Mouse (Mus musculus) left cerebral cortex, postnatal 36 days (tissue): ENCODE results near the gene Lmf1. TPM values are rescaled to one million over a fixed set of nuclear protein-coding genes. Genes with fewer than 3 reads are reported as not detected.

Experiments
- DNase-seq, 2 experiments: peaks; one replicate each; pipeline ENCODE4 v3.0.0; 2021 to 2022; ENCODE audit warnings: low spot score in 2 of 2, mixed read lengths in 1 of 2
- intact Hi-C: fragments of 180-260 bp; cut with DNase I; formaldehyde crosslinking; loops from one replicate; pipeline ENCODE4 v1.15.1; 2025
- total RNA-seq, 2 experiments: library from RNA; stranded (reverse); gene quantifications; 2 replicates each; pipeline ENCODE4 v1.2.3; 2021

The Lmf1 gene
- total RNA-seq, 2 experiments from 2014 or later, result 22.1 to 26.7 TPM

- no peak for DNase-seq
- intact Hi-C loops, result no loop called here
Observed at GRCm38 (mm10) chr17:25626196-25627043, 47.5 kb downstream of the Lmf1 start.

- DNase-seq, result peak; percentile 47 to 65
- intact Hi-C loops, result loop anchor here (5.0 kb wide), 1 partner anchor 63 kb away; no protein-coding TSS in a partner anchor
Observed at GRCm38 (mm10) chr17:25630313-25630712, 51.4 kb downstream of the Lmf1 start.

- DNase-seq, result no peak
- intact Hi-C loops, result loop anchor here (5.0 kb wide), 1 partner anchor 67 kb away; no protein-coding TSS in a partner anchor
Observed at GRCm38 (mm10) chr17:25634070-25634469, 55.2 kb downstream of the Lmf1 start.

GRCm38 (mm10) chr17:25635387-25635786, 56.5 kb downstream of the Lmf1 start:
- no peak for DNase-seq
- intact Hi-C loops, result no loop called here

GRCm38 (mm10) chr17:25635806-25636205, 56.9 kb downstream of the Lmf1 start:
- DNase-seq, result peak; percentile 80 to 84
- intact Hi-C loops, result no loop called here

GRCm38 (mm10) chr17:25637986-25638385, 59.1 kb downstream of the Lmf1 start:
- DNase-seq, result no peak
- intact Hi-C loops, result no loop called here

- intact Hi-C loops, result no loop called here
- DNase-seq, result no peak
Observed at GRCm38 (mm10) chr17:25638442-25638841, 59.6 kb downstream of the Lmf1 start.

GRCm38 (mm10) chr17:25640956-25641355, 62.1 kb downstream of the Lmf1 start:
- DNase-seq, result no peak
- intact Hi-C loops, result no loop called here

- DNase-seq, result no peak
- intact Hi-C loops, result no loop called here
Observed at GRCm38 (mm10) chr17:25642032-25642431, 63.1 kb downstream of the Lmf1 start.

- no peak for DNase-seq
- intact Hi-C loops, result no loop called here
Observed at GRCm38 (mm10) chr17:25643517-25644294, 64.8 kb downstream of the Lmf1 start.

GRCm38 (mm10) chr17:25644761-25645160, 65.9 kb downstream of the Lmf1 start:
- DNase-seq, result no peak
- intact Hi-C loops, result no loop called here

GRCm38 (mm10) chr17:25645661-25646060, 66.8 kb downstream of the Lmf1 start:
- intact Hi-C loops, result no loop called here
- no peak for DNase-seq

GRCm38 (mm10) chr17:25647901-25648300, 69.0 kb downstream of the Lmf1 start:
- DNase-seq, result no peak
- intact Hi-C loops, result no loop called here

GRCm38 (mm10) chr17:25648678-25649216, 69.9 kb downstream of the Lmf1 start:
- DNase-seq, result no peak
- intact Hi-C loops, result no loop called here

GRCm38 (mm10) chr17:25650726-25651125, 71.8 kb downstream of the Lmf1 start:
- no peak for DNase-seq
- intact Hi-C loops, result no loop called here

GRCm38 (mm10) chr17:25652272-25652671, 73.4 kb downstream of the Lmf1 start:
- intact Hi-C loops, result no loop called here
- peak in 1 of 2 experiments; percentile 49 for DNase-seq

- no peak for DNase-seq
- intact Hi-C loops, result no loop called here
Observed at GRCm38 (mm10) chr17:25656142-25656825, 77.4 kb downstream of the Lmf1 start.

- intact Hi-C loops, result no loop called here
- DNase-seq, result no peak
Observed at GRCm38 (mm10) chr17:25656826-25657189, 77.9 kb downstream of the Lmf1 start.

GRCm38 (mm10) chr17:25663213-25663835, 84.4 kb downstream of the Lmf1 start:
- DNase-seq, result no peak
- intact Hi-C loops, result no loop called here
